Mouse (Mus musculus) retina, embryonic 14.5 days (tissue): ENCODE results near the gene Pth1r.
A peak's percentile ranks its signal among the peaks of the same experiment; 100 is the strongest.
"Not testable (repeated sequence)": the region's sequence is repeated elsewhere in the genome, so short reads cannot be mapped to it uniquely, and the experiment has no call there.

Experiments used
- DNase-seq: peaks from one replicate; pipeline ENCODE4 v3.0.0-alpha.2; 2015; ENCODE audit warnings: low spot score

Gene Pth1r

GRCm38 (mm10) chr9:110713389-110713788, 33.6 kb downstream of the Pth1r start:
- DNase-seq = no peak

- no peak for DNase-seq
Measured at GRCm38 (mm10) chr9:110712545-110712944, 34.4 kb downstream of the Pth1r start.

GRCm38 (mm10) chr9:110711996-110712395, 34.9 kb downstream of the Pth1r start:
- DNase-seq = peak; percentile 16

GRCm38 (mm10) chr9:110711532-110711931, 35.4 kb downstream of the Pth1r start:
- no peak for DNase-seq

- peak; percentile 87 for DNase-seq
Measured at GRCm38 (mm10) chr9:110709640-110710258, 37.2 kb downstream of the Pth1r start.

- DNase-seq = no peak
Measured at GRCm38 (mm10) chr9:110706784-110707183, 40.2 kb downstream of the Pth1r start.

GRCm38 (mm10) chr9:110703951-110704350, 43.0 kb downstream of the Pth1r start:
- no peak for DNase-seq

- DNase-seq = no peak
Measured at GRCm38 (mm10) chr9:110702848-110703247, 44.1 kb downstream of the Pth1r start.

GRCm38 (mm10) chr9:110701114-110702032, 45.6 kb downstream of the Pth1r start:
- DNase-seq = no peak

GRCm38 (mm10) chr9:110699574-110699973, 47.4 kb downstream of the Pth1r start:
- DNase-seq = no peak

- no peak for DNase-seq
Measured at GRCm38 (mm10) chr9:110697465-110697864, 49.5 kb downstream of the Pth1r start.

- DNase-seq = no peak
Measured at GRCm38 (mm10) chr9:110696427-110696826, 50.5 kb downstream of the Pth1r start.

- DNase-seq = no peak
Measured at GRCm38 (mm10) chr9:110695165-110695755, 51.7 kb downstream of the Pth1r start.

GRCm38 (mm10) chr9:110689261-110689779, 57.6 kb downstream of the Pth1r start:
- DNase-seq = no peak

- no peak for DNase-seq
Measured at GRCm38 (mm10) chr9:110687846-110688245, 59.1 kb downstream of the Pth1r start.

- no peak for DNase-seq
Measured at GRCm38 (mm10) chr9:110687061-110687460, 59.9 kb downstream of the Pth1r start.

GRCm38 (mm10) chr9:110686472-110686871, 60.5 kb downstream of the Pth1r start:
- DNase-seq = no peak

GRCm38 (mm10) chr9:110685591-110685990, 61.4 kb downstream of the Pth1r start:
- no peak for DNase-seq

GRCm38 (mm10) chr9:110685187-110685586, 61.8 kb downstream of the Pth1r start:
- no peak for DNase-seq

- peak; percentile 53 for DNase-seq
Measured at GRCm38 (mm10) chr9:110684100-110684831, 62.7 kb downstream of the Pth1r start.

GRCm38 (mm10) chr9:110683574-110684099, 63.3 kb downstream of the Pth1r start:
- no peak for DNase-seq

- not testable (repeated sequence) for DNase-seq
Measured at GRCm38 (mm10) chr9:110682697-110683096, 64.2 kb downstream of the Pth1r start.
